Mouse (Mus musculus) stomach, postnatal 0 days (tissue): ENCODE measurements around the gene Cd1d1. TPM values are rescaled to one million over a fixed set of nuclear protein-coding genes. Genes with fewer than 3 reads are reported as not detected.

Source experiments
- ATAC-seq: fragments of 200-750 bp; cut with Nextera tagmentation; 2 replicates; pipeline ENCODE4 v1.8.0; 2017; ENCODE audit not compliant: low FRiP score, low TSS enrichment
- DNase-seq: peaks from one replicate; pipeline ENCODE4 v3.0.0-alpha.2; 2016; ENCODE audit warnings: low spot score
- H3K27ac ChIP-seq: fragments of 300-500 bp; sonication (generic); replicated peaks from 2 replicates; pipeline ENCODE4 v1.5.1; 2014; ENCODE audit warnings: mild to moderate bottlenecking, control low read depth
- H3K27me3 ChIP-seq: fragments of 300-500 bp; sonication (generic); 2 replicates; pipeline ENCODE4 v1.6.1; 2014; ENCODE audit warnings: low read length; ENCODE audit not compliant: control insufficient read depth, insufficient read depth
- H3K36me3 ChIP-seq: fragments of 300-500 bp; sonication (generic); 2 replicates; pipeline ENCODE4 v1.6.1; 2014; ENCODE audit warnings: low read length, mixed read lengths; ENCODE audit not compliant: control insufficient read depth, insufficient read depth
- H3K4me1 ChIP-seq: fragments of 300-500 bp; sonication (generic); replicated peaks from 2 replicates; pipeline ENCODE4 v1.6.1; 2014; ENCODE audit warnings: antibody characterized with exemption; ENCODE audit not compliant: control insufficient read depth, insufficient read depth
- H3K4me2 ChIP-seq: fragments of 300-500 bp; sonication (generic); replicated peaks from 2 replicates; pipeline ENCODE4 v1.6.1; 2014; ENCODE audit warnings: low read depth, mild to moderate bottlenecking, control low read depth, moderate library complexity
- H3K4me3 ChIP-seq: fragments of 300-500 bp; sonication (generic); 2 replicates; pipeline ENCODE4 v1.5.1; 2014; ENCODE audit warnings: low read depth, low read length, control low read depth
- H3K9ac ChIP-seq: fragments of 300-500 bp; sonication (generic); 2 replicates; pipeline ENCODE4 v1.6.1; 2014; ENCODE audit warnings: mild to moderate bottlenecking, low read length, control low read depth, mixed read lengths
- H3K9me3 ChIP-seq: fragments of 300-500 bp; sonication (generic); 2 replicates; pipeline ENCODE4 v1.6.1; 2016; ENCODE audit warnings: low read length; ENCODE audit not compliant: control insufficient read depth
- CTCF ChIP-seq: IDR thresholded peaks from 2 replicates; pipeline ENCODE4 v1.5.1; 2016; ENCODE audit warnings: antibody characterized with exemption, low read depth, mild to moderate bottlenecking, moderate library complexity
- EP300 ChIP-seq: optimal IDR thresholded peaks from 2 replicates; pipeline ENCODE3; 2016; ENCODE audit warnings: antibody characterized with exemption
- WGBS: fragments of 180-500 bp; shearing (Covaris S2); extraction: QIAGEN DNeasy Blood & Tissue Kit; methylation state at CpG from one replicate; pipeline ENCODE4 v1.1.7; 2014; 5-methylcytosine and 5-hydroxymethylcytosine counted together
- polyA plus RNA-seq: library from polyadenylated mRNA; unstranded; fragments of >200 nt; fragmentation: Nextera tagmentation; extraction: Ambion mirVana; gene quantifications from 2 replicates; pipeline ENCODE4 v1.2.1, GENCODE M21; 2015

Gene Cd1d1
- polyA plus RNA-seq, 1 experiment from 2014 or later: 10.7 TPM

DNA sequence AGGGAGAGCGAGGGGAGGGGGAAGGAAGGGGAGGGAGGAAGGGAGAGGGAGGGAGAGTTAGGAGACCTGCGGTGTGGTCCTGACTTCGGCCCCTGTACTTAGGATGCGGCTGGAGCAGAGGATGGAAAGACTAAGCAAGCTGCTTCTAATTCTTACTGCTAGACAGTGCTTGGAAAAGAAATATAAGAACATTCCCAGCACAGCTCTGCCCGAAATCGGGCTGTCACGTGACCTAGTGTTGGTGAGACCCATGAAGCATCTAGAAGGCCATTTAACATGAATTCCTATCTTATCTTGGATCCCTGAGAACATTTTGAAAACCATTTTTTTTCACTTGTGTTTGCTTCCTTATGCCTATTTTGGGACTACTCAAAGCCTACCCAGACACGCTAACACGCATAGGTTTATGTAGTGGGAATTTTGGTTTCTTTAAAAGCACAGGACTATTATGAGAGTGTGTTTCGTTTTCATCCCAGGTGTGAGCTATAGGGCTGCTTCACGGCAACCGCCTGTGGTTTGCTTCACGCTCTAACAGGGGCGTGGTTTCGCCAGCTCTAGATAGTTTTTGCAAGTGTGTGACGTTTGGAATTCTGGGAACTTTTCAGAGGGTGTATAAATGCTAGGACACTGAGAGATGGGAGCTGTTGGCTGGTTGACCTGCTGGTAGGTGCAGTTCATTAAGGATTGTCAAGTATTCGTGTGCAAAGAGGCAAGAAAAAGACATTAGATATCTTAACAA is 38.4 kb downstream of the Cd1d1 start:
- Histone ChIP-seq H3K4me1 (no peaks in the 10 kb centered on the region), H3K4me2 (no peak overlapping the region), H3K27me3 (no peaks in the 10 kb centered on the region), H3K9me3 (no peaks in the 10 kb centered on the region), H3K27ac (no peak overlapping the region), H3K4me3 (no peak overlapping the region), H3K36me3 (no peaks in the 10 kb centered on the region), H3K9ac (no peak overlapping the region)
- TF ChIP-seq EP300 (no peak), CTCF (no peak)
- ATAC-seq (no peak), DNase-seq (no peak)
- WGBS: 83% methylated on average over 17 of the region's 17 CpGs

DNA sequence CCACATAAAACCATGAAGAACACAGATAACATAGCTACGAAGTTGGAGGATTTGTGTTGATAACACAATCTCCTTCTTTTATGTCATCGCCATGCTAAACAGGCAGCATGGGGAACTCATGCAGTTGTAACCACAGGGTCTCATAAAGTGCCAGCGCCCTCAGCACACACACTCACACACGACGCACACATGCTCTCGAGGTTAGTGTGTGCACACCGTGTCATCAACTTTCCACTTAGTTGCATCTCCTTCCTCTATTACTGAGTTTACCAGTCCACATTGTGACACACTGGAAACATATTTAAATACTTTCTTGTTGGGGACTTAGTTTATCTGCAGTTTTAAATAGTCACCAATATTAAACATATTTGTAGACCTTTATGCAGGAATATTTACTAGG is 40.2 kb downstream of the Cd1d1 start:
- Histone ChIP-seq H3K9me3 (no peaks in the 10 kb centered on the region), H3K4me1 (no peaks in the 10 kb centered on the region), H3K27me3 (no peaks in the 10 kb centered on the region), H3K4me3 (no peak overlapping the region), H3K36me3 (no peaks in the 10 kb centered on the region), H3K4me2 (no peak overlapping the region), H3K27ac (no peak overlapping the region), H3K9ac (no peak overlapping the region)
- ATAC-seq (no peak), DNase-seq (no peak)
- TF ChIP-seq EP300 (no peak), CTCF (no peak)
- 83% methylated on average over 7 of the region's 7 CpGs for WGBS

DNA sequence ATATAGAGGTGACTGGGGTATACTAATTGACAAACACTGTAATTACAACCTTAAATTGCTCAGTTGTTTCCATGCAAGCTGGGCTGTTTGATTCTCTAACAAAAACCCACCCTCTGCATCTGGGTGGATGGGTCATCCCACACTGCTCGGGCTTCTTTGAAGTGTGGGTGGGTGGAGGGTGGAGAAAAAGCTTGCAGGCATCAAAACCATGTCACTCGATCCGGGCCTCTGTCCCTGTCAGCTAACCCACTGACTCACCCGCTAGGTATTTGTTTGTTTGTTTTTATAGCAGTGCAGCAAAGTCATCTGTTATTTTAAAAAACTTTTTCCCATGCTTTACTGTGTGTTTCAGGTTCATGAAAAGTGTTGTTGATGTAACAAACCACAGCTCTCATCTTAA is 43.9 kb downstream of the Cd1d1 start:
- Histone ChIP-seq H3K27me3 (no peaks in the 10 kb centered on the region), H3K4me2 (no peak overlapping the region), H3K27ac (no peak overlapping the region), H3K4me3 (no peak overlapping the region), H3K9ac (no peak overlapping the region), H3K9me3 (no peaks in the 10 kb centered on the region), H3K36me3 (no peaks in the 10 kb centered on the region), H3K4me1 (no peaks in the 10 kb centered on the region)
- DNase-seq: no peak
- 12% methylated on average over 4 of the region's 4 CpGs for WGBS
- no peak for ATAC-seq
- TF ChIP-seq EP300 (no peak), CTCF (no peak)

DNA sequence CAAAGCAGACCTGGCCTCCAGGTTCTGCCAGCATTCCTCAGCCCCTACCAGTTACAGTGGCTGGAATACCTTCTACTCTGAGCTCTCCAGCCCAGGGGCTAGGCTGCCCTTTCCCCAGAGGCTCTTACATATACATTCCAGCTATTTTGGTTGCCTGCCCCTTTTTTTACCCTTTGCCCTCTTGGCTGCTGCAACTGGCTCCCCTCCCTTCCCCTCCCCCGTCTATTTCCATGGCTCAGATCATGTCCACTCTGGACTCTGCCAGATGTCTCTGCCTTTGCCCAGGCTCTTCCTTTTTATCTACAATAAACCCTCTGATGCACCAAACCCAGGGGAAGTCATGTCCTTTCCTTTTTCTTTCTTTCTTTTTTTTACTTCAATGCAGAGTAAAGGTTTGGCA is 44.7 kb downstream of the Cd1d1 start:
- DNase-seq (no peak), ATAC-seq (no peak)
- H3K36me3 ChIP-seq: no peaks in the 10 kb centered on the region
- whole genome bisulfite sequencing: 35% methylated on average over 1 of the region's 1 CpGs
- TF ChIP-seq EP300: no peak
- no peak for TF ChIP-seq CTCF
- H3K4me3 ChIP-seq: no peak overlapping the region
- no peak overlapping the region for H3K27ac ChIP-seq
- H3K4me2 ChIP-seq: no peak overlapping the region
- no peaks in the 10 kb centered on the region for H3K4me1 ChIP-seq
- H3K9ac ChIP-seq: no peak overlapping the region
- H3K27me3 ChIP-seq: no peaks in the 10 kb centered on the region
- H3K9me3 ChIP-seq: no peaks in the 10 kb centered on the region

DNA sequence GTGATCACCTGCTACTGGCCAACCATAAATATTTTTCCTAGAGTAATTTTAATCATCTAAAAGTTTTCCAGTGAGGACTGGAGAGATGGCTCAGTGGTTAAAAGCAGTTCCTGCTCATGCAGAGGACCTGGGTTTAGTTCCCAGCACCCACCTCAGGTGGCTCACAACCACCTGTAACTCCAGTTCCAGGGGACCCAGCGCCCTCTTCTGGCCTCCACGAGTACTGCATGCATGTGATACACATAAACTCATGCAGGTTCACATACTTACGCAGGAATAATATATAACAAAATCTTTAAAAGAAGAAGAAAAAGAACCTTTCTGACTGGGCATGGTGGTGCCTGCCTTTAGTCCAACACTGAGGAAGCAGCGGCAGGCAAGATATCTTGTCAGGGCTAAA is 45.4 kb downstream of the Cd1d1 start:
- ATAC-seq (no peak), DNase-seq (no peak)
- no peak for TF ChIP-seq EP300
- peak; percentile 41 for TF ChIP-seq CTCF
- H3K9ac ChIP-seq: no peak overlapping the region
- H3K4me3 ChIP-seq: no peak overlapping the region
- H3K36me3 ChIP-seq: no peaks in the 10 kb centered on the region
- no peaks in the 10 kb centered on the region for H3K4me1 ChIP-seq
- H3K27ac ChIP-seq: no peak overlapping the region
- no peaks in the 10 kb centered on the region for H3K27me3 ChIP-seq
- H3K9me3 ChIP-seq: no peaks in the 10 kb centered on the region
- WGBS: 83% methylated on average over 4 of the region's 4 CpGs
- H3K4me2 ChIP-seq: no peak overlapping the region

DNA sequence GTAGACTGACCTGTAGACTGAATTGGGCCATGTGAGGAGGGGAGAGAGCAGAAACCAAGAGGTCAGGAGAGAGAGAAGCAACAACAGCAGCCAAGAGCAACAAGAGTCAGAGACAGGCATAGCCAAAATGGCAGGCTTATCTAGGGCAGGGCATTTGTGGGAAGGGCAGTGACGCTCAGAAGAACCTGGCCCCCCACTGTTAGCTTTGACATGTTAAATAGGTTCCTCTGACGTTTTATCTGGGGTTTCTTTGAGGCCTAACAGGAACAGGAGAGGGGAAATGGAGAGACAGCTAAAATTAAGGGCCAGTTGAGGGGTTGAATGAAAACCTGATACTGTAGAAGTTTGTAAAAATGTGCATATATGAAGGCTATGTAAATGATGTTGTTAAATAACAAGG is 48.6 kb downstream of the Cd1d1 start:
- H3K9ac ChIP-seq: no peak overlapping the region
- no peak for TF ChIP-seq CTCF
- TF ChIP-seq EP300: no peak
- no peak overlapping the region for H3K4me3 ChIP-seq
- no peak for ATAC-seq
- H3K27ac ChIP-seq: no peak overlapping the region
- no peaks in the 10 kb centered on the region for H3K36me3 ChIP-seq
- no peaks in the 10 kb centered on the region for H3K9me3 ChIP-seq
- no peak for DNase-seq
- WGBS: 27% methylated on average over 2 of the region's 2 CpGs
- no peak overlapping the region for H3K4me2 ChIP-seq
- no peaks in the 10 kb centered on the region for H3K4me1 ChIP-seq
- H3K27me3 ChIP-seq: no peaks in the 10 kb centered on the region

Other genes starting within 250 kb of the Cd1d1 start
- gene Dclk2, start 78.6 kb downstream of the Cd1d1 start, polyA plus RNA-seq: 2.0 and 2.3 TPM in 2 replicates
- gene Kirrel, start 175.3 kb upstream of the Cd1d1 start, polyA plus RNA-seq: 4.1 and 4.5 TPM in 2 replicates